Mouse (Mus musculus) midbrain, embryonic 10.5 days (tissue): ENCODE results near the gene Becn1. TPM values are rescaled to one million over a fixed set of nuclear protein-coding genes. Genes with fewer than 3 reads are reported as not detected.
"Not testable (repeated sequence)": the region's sequence is repeated elsewhere in the genome, so short reads cannot be mapped to it uniquely, and the experiment has no call there.

Source experiments
- DNase-seq: peaks from one replicate; pipeline ENCODE4 v3.0.0-alpha.2; 2017; ENCODE audit warnings: low spot score
- H3K27ac ChIP-seq: fragments of 300-500 bp; sonication (generic); replicated peaks from 2 replicates; pipeline ENCODE4 v1.5.1; 2016; ENCODE audit warnings: mild to moderate bottlenecking
- H3K27me3 ChIP-seq: fragments of 300-500 bp; sonication (generic); 2 replicates; pipeline ENCODE4 v1.6.1; 2016; ENCODE audit warnings: low read depth, mild to moderate bottlenecking; ENCODE audit not compliant: poor library complexity, severe bottlenecking
- H3K36me3 ChIP-seq: fragments of 300-500 bp; sonication (generic); 2 replicates; pipeline ENCODE4 v1.6.1; 2016; ENCODE audit warnings: mild to moderate bottlenecking, moderate library complexity
- H3K4me1 ChIP-seq: fragments of 300-500 bp; sonication (generic); 2 replicates; pipeline ENCODE4 v1.6.1; 2016
- H3K4me3 ChIP-seq: fragments of 300-500 bp; sonication (generic); 2 replicates; pipeline ENCODE4 v1.5.1; 2016; ENCODE audit warnings: mild to moderate bottlenecking, moderate library complexity
- H3K9me3 ChIP-seq: fragments of 300-500 bp; sonication (generic); replicated peaks from 2 replicates; pipeline ENCODE4 v1.6.1; 2016; ENCODE audit warnings: mild to moderate bottlenecking
- WGBS: fragments of 180-500 bp; shearing (Covaris S2); methylation state at CpG from one replicate; pipeline ENCODE4 v1.1.7; 2016; 5-methylcytosine and 5-hydroxymethylcytosine counted together
- polyA plus RNA-seq: library from polyadenylated mRNA; unstranded; fragments of >200 nt; fragmentation: Nextera tagmentation; extraction: Ambion mirVana; gene quantifications from 2 replicates; pipeline ENCODE4 v1.2.1, GENCODE M21; 2016

The Becn1 gene
- 152 and 162 TPM in 2 replicates for polyA plus RNA-seq

- Histone ChIP-seq H3K27ac (peak within 1 kb of the TSS; percentile 85), H3K36me3 (peaks cover 30% of the 10 kb centered on the region), H3K9me3 (no peaks in the 10 kb centered on the region), H3K27me3 (no peaks in the 10 kb centered on the region), H3K4me1 (peaks cover 22% of the 10 kb centered on the region), H3K4me3 (peak within 1 kb of the TSS; percentile 90)
- 7% methylated on average over 39 of the region's 39 CpGs for WGBS
- DNase-seq = peak; percentile 96
Measured at GRCm38 (mm10) chr11:101302004-101302798, at the start of gene Becn1. Becn1 (minus strand) TSS chr11:101302286.

- no peak for DNase-seq
- peaks cover 12% of the 10 kb centered on the region; the same call in 1 of the 2 replicates for H3K4me1 ChIP-seq
- no peak overlapping the region for H3K4me3 ChIP-seq
- WGBS = 74% methylated on average over 3 of the region's 3 CpGs
- no peak overlapping the region for H3K27ac ChIP-seq
- H3K27me3 ChIP-seq = no peaks in the 10 kb centered on the region
- H3K36me3 ChIP-seq = no peaks in the 10 kb centered on the region
- peaks cover 4% of the 10 kb centered on the region; the same call in 1 of the 2 replicates for H3K9me3 ChIP-seq
Measured at GRCm38 (mm10) chr11:101351721-101352111, 49.6 kb upstream of the Becn1 start.

DNA sequence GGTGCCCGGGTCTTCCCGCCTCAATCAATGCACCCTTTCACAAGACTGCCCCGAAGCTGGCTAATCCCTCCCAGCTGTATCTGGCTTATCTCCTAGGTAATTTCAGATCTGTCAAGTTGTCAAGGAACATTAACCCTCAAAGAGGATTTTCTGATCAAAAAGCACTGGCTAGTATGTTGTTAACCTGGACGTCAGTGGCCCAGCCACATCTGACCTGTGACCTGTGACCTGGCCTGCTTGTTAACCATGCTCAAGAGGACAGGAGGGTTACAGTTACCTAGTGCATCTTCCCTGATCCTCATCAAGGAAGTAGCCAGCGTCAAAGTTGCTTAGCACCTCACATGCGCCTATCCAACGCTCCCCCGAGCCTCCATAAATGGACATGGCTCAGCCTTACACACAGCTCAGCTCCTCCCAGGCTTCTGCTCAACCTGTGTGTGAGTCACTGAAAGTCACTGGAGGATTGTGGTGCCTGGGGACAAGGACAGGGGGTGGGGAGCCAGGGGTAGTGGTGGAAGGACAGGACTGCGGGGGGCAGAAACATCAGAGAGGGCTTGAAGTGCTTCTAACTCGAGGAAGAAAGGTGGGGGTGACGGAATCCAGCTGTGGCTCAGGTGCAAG lies 49.1 kb upstream of the Becn1 start:
- Histone ChIP-seq H3K4me3 (no peak overlapping the region), H3K27me3 (no peaks in the 10 kb centered on the region), H3K4me1 (peaks cover 12% of the 10 kb centered on the region; the same call in 1 of the 2 replicates), H3K36me3 (no peaks in the 10 kb centered on the region), H3K9me3 (peaks cover 4% of the 10 kb centered on the region; the same call in 1 of the 2 replicates), H3K27ac (no peak overlapping the region)
- no peak for DNase-seq
- 64% methylated on average over 11 of the region's 11 CpGs for WGBS

DNA sequence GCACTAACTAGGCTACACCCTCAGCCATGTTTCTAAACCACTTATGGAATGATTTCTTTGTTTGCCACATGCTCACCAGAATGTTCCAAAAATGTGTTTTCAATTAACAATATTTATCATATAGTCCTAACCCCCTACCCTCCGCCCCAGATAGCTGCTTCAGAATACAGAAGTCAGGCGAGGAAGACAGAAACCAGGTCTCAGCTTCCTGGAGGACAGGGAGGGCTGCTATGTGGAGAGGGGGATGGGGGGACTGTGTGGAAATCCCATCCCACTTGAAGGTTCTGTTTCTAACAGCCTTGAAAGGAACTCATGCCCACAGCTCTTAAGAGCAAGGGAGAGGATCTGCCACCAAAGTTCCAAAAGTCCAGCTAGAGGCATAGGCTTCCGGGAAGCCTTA lies 47.1 kb upstream of the Becn1 start:
- H3K4me3 ChIP-seq = no peak overlapping the region
- WGBS = 84% methylated on average over 3 of the region's 3 CpGs
- peaks cover 8% of the 10 kb centered on the region; the same call in 1 of the 2 replicates for H3K4me1 ChIP-seq
- DNase-seq = no peak
- H3K9me3 ChIP-seq = peaks cover 4% of the 10 kb centered on the region; the same call in 1 of the 2 replicates
- no peaks in the 10 kb centered on the region for H3K36me3 ChIP-seq
- H3K27me3 ChIP-seq = no peaks in the 10 kb centered on the region
- no peak overlapping the region for H3K27ac ChIP-seq

DNA sequence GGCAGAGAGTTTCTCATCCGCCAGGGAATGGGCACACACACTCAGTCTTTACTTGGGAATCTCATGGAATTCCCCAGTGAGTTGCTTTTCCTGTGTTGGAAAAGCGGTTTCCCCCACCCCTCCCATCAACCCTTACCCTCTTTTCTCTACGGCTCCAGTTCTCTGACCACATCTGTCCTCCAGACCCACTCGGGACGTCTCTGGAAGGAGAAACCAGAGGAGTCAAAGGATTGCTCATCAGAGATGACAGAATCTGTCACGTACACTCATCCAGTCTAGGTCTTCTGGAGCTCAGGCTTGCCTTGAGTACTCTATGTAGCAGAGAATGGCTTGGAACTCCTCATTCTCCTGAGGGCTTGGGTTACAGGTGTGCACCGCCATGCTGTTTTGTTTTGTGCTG lies 46.7 kb upstream of the Becn1 start:
- WGBS = 76% methylated on average over 7 of the region's 7 CpGs
- Histone ChIP-seq H3K27ac (no peak overlapping the region), H3K4me1 (peaks cover 8% of the 10 kb centered on the region; the same call in 1 of the 2 replicates), H3K36me3 (no peaks in the 10 kb centered on the region), H3K9me3 (peaks cover 4% of the 10 kb centered on the region; the same call in 1 of the 2 replicates), H3K27me3 (no peaks in the 10 kb centered on the region), H3K4me3 (no peak overlapping the region)
- no peak for DNase-seq

GRCm38 (mm10) chr11:101347083-101347775 lies 45.1 kb upstream of the Becn1 start:
- H3K9me3 ChIP-seq = peaks cover 4% of the 10 kb centered on the region; the same call in 1 of the 2 replicates
- WGBS = 80% methylated on average over 10 of the region's 10 CpGs
- no peak overlapping the region for H3K4me3 ChIP-seq
- H3K27ac ChIP-seq = no peak overlapping the region
- H3K36me3 ChIP-seq = no peaks in the 10 kb centered on the region
- no peak for DNase-seq
- no peaks in the 10 kb centered on the region for H3K27me3 ChIP-seq
- H3K4me1 ChIP-seq = peaks cover 7% of the 10 kb centered on the region; the same call in 1 of the 2 replicates

- peak; percentile 68 for DNase-seq
- H3K4me3 ChIP-seq = peak overlapping the region; percentile 55
- peak overlapping the region; percentile 77 for H3K27ac ChIP-seq
- no peaks in the 10 kb centered on the region for H3K36me3 ChIP-seq
- H3K9me3 ChIP-seq = no peaks in the 10 kb centered on the region
- whole genome bisulfite sequencing = 2% methylated on average over 9 of the region's 9 CpGs
- H3K27me3 ChIP-seq = no peaks in the 10 kb centered on the region
- H3K4me1 ChIP-seq = peaks cover 40% of the 10 kb centered on the region
Measured at GRCm38 (mm10) chr11:101338123-101338760, 36.2 kb upstream of the Becn1 start.

DNA sequence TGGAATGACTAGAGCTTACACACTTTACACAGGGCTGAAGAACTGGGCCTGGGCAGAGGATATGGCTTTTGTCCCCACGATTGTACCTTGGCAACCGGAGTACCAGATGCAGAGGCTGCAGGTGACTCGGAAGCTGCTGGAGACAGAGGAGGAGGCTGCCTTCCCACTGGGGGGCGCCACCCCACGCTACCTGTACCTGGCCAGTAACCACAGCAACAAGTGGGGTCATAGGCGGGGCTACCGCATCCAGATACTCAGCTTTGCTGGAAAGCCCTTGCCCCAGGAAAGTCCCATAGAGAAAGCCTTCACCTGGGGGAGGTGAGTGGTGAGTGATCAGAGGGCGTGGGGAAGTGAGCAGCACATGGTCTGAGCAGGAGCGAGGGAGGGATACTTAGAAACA lies 33.6 kb upstream of the Becn1 start:
- no peak for DNase-seq
- WGBS = 86% methylated on average over 9 of the region's 9 CpGs
- Histone ChIP-seq H3K4me1 (peaks cover 42% of the 10 kb centered on the region), H3K9me3 (no peaks in the 10 kb centered on the region), H3K4me3 (no peak overlapping the region), H3K27me3 (no peaks in the 10 kb centered on the region), H3K27ac (no peak overlapping the region), H3K36me3 (no peaks in the 10 kb centered on the region)

DNA sequence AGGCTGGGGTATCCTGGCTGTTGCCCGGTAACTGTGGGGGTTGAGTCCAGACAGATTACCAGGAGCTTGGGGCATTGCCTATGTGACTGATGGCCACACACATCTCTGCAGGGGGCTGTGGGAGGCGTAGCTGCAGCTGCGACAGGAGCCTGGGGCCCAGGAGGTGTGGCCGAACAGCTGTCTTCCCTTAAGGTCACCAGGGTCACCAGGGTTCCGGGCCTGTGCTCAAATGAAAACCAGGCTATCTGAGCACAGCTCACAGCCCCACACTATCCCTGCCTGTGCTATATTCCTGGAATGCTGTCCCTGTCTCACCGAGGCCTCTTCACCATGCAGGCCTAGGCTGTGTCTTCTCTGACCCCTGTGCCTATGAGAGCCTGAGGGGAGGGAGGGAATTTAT lies 32.4 kb upstream of the Becn1 start:
- H3K9me3 ChIP-seq = no peaks in the 10 kb centered on the region
- 0 out of 2 replicates have a peak overlapping the region, but pooled peaks have one; percentile 3 for H3K4me3 ChIP-seq
- DNase-seq = peak; percentile 75
- 4% methylated on average over 6 of the region's 6 CpGs for WGBS
- no peaks in the 10 kb centered on the region for H3K27me3 ChIP-seq
- peak overlapping the region; percentile 71 for H3K27ac ChIP-seq
- H3K4me1 ChIP-seq = peaks cover 45% of the 10 kb centered on the region
- no peaks in the 10 kb centered on the region for H3K36me3 ChIP-seq

- Histone ChIP-seq H3K36me3 (no peaks in the 10 kb centered on the region), H3K9me3 (no peaks in the 10 kb centered on the region), H3K4me3 (0 out of 2 replicates have a peak overlapping the region, but pooled peaks have one; percentile 3), H3K27ac (peak overlapping the region; percentile 71), H3K4me1 (peaks cover 45% of the 10 kb centered on the region), H3K27me3 (no peaks in the 10 kb centered on the region)
- DNase-seq = peak; percentile 57
- WGBS = 23% methylated on average over 10 of the region's 10 CpGs
Measured at GRCm38 (mm10) chr11:101334023-101334422, 31.9 kb upstream of the Becn1 start.

- Histone ChIP-seq H3K36me3 (no peaks in the 10 kb centered on the region), H3K4me1 (peaks cover 31% of the 10 kb centered on the region), H3K9me3 (no peaks in the 10 kb centered on the region), H3K27me3 (no peaks in the 10 kb centered on the region), H3K27ac (no peak overlapping the region), H3K4me3 (no peak overlapping the region)
- DNase-seq = no peak
- WGBS = 74% methylated on average over 3 of the region's 3 CpGs
Measured at GRCm38 (mm10) chr11:101332537-101332936, 30.5 kb upstream of the Becn1 start.

DNA sequence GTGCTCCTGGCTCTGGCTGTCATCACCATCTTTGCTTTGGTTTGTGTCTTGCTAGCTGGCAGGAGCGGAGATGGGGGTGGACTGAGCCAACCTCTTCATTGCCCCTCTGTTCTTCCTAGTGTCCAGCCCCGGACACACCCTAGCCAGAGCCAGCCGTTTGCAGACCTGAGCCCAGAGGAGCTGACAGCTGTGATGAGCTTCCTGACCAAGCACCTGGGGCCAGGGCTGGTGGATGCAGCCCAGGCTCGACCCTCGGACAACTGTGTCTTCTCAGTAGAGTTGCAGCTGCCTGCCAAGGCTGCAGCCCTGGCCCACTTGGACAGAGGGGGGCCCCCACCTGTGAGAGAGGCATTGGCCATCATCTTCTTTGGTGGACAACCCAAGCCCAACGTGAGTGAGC lies 28.9 kb upstream of the Becn1 start:
- H3K4me3 ChIP-seq, H3K27ac ChIP-seq, DNase-seq, H3K27me3 ChIP-seq, H3K9me3 ChIP-seq, H3K36me3 ChIP-seq: not testable (repeated sequence)
- H3K4me1 ChIP-seq = peaks cover 24% of the 10 kb centered on the region
- 83% methylated on average over 6 of the region's 6 CpGs for WGBS
